8 mouse cellular contexts compared by ENCODE assay signal in the genomic region with DNA sequence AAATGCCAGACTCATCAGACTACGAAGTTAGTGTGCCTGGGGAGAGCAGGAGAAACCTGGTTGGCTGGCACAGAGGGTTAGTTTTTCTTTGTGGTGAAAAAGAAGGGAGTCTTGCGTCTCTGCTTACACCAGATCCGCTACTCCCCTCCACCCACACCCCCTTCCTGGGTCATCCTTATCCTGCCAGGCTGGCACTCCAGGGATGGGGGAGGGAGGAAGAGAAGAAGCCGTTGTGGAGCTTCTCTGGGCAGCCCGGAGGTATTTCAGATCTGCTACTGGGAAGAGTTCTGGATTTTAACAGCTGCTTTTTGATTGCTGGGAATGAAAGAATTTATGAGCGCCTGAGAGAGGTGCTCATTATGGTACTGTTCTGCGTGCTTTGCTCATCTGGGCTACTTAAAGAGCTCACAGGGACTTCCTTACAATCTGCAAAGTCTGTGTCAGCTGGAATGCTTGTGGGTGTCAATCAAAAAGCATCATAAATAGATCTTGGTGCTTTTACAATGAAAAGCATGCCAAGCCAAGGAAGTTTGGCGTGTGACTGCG. TPM values are rescaled to one million over a fixed set of nuclear protein-coding genes. Genes with fewer than 3 reads are reported as not detected.
DNase-seq lines count a peak whose midpoint lies in the region; ATAC-seq and TF ChIP-seq lines count a peak whose summit lies in the region.

No protein-coding gene starts in this region.

- no peak for ATAC-seq in heart, embryonic 16.5 days (replicated peaks; ENCODE audit: extremely low read depth, insufficient read depth, low FRiP score)
- peak; percentile 21; the same call in 1 of the 2 replicates for ATAC-seq in limb, embryonic 14.5 days (ENCODE audit: low FRiP score, low read depth)
- peak; percentile 9; the same call in 1 of the 2 replicates for ATAC-seq in neural tube, embryonic 13.5 days (ENCODE audit: low read depth)

- no peaks in the 10 kb centered on the region for H3K36me3 ChIP-seq in heart, embryonic 16.5 days (ENCODE audit: control insufficient read depth, insufficient read depth)
- H3K36me3 ChIP-seq in limb, embryonic 14.5 days (ENCODE audit: control insufficient read depth, insufficient read depth, low read length): no peaks in the 10 kb centered on the region
- no peaks in the 10 kb centered on the region for H3K36me3 ChIP-seq in neural tube, embryonic 13.5 days

- peak overlapping the region; percentile 86 for H3K4me3 ChIP-seq in heart, embryonic 16.5 days (ENCODE audit: low read length)
- peak overlapping the region; percentile 94 for H3K4me3 ChIP-seq in limb, embryonic 14.5 days (replicated peaks; ENCODE audit: low read length)
- H3K4me3 ChIP-seq in neural tube, embryonic 13.5 days: peak overlapping the region; percentile 85

- H3K4me2 ChIP-seq in heart, embryonic 16.5 days (ENCODE audit: low read depth, low read length): peak overlapping the region; percentile 73
- peak overlapping the region; percentile 89 for H3K4me2 ChIP-seq in limb, embryonic 14.5 days (replicated peaks; ENCODE audit: low read depth, low read length, severe bottlenecking)
- peak overlapping the region; percentile 99 for H3K4me2 ChIP-seq in neural tube, embryonic 13.5 days

- H3K4me1 ChIP-seq in heart, embryonic 16.5 days (ENCODE audit: control insufficient read depth, insufficient read depth, low read length): peaks cover 45% of the 10 kb centered on the region
- H3K4me1 ChIP-seq in limb, embryonic 14.5 days (ENCODE audit: control insufficient read depth, insufficient read depth, low read length): peaks cover 59% of the 10 kb centered on the region
- H3K4me1 ChIP-seq in neural tube, embryonic 13.5 days (replicated peaks): peaks cover 35% of the 10 kb centered on the region

- H3K27ac ChIP-seq in heart, embryonic 16.5 days (ENCODE audit: low read length): peak overlapping the region; percentile 97
- H3K27ac ChIP-seq in limb, embryonic 14.5 days (replicated peaks; ENCODE audit: low read depth, low read length): peak overlapping the region; percentile 88
- H3K27ac ChIP-seq in neural tube, embryonic 13.5 days (replicated peaks): no peak overlapping the region

- H3K9me3 ChIP-seq in heart, embryonic 16.5 days (replicated peaks; ENCODE audit: control insufficient read depth, low read length): no peaks in the 10 kb centered on the region
- no peaks in the 10 kb centered on the region for H3K9me3 ChIP-seq in limb, embryonic 14.5 days (ENCODE audit: control insufficient read depth, low read length)
- H3K9me3 ChIP-seq in neural tube, embryonic 13.5 days: no peaks in the 10 kb centered on the region

- DNase-seq in adrenal gland, postnatal 36 days: peak; percentile 7 to 34
- DNase-seq in adrenal gland, postnatal 25 days: no peak
- peak; percentile 18 for DNase-seq in right cerebral cortex, adult 18-20 months
- DNase-seq in right cerebral cortex, postnatal 36 days (ENCODE audit: low spot score in 2 of 2): no peak
- DNase-seq in limb, embryonic 14.5 days (ENCODE audit: low spot score): peak; percentile 57
- no peak for DNase-seq in thymus, postnatal 36 days

- no peak for TF ChIP-seq POLR2A in limb, embryonic 14.5 days (IDR thresholded peaks at IDR 0.05; ENCODE audit: borderline replicate concordance, extremely low read depth, insufficient read depth, insufficient read length)

- 8% methylated on average over 9 of the region's 9 CpGs for WGBS in heart, embryonic 16.5 days
- WGBS in limb, embryonic 14.5 days: 2% methylated on average over 9 of the region's 9 CpGs
- WGBS in neural tube, embryonic 13.5 days: 8% methylated on average over 9 of the region's 9 CpGs

- H3K27me3 ChIP-seq in heart, embryonic 16.5 days (ENCODE audit: control insufficient read depth, insufficient read depth, low read length): no peaks in the 10 kb centered on the region
- no peaks in the 10 kb centered on the region for H3K27me3 ChIP-seq in limb, embryonic 14.5 days (ENCODE audit: control insufficient read depth, insufficient read depth, low read length)
- peaks cover 13% of the 10 kb centered on the region for H3K27me3 ChIP-seq in neural tube, embryonic 13.5 days

- peak overlapping the region; percentile 97 for H3K9ac ChIP-seq in heart, embryonic 16.5 days (ENCODE audit: low read length)
- peak overlapping the region; percentile 88 for H3K9ac ChIP-seq in limb, embryonic 14.5 days (ENCODE audit: low read depth, low read length, severe bottlenecking)
- peak overlapping the region; percentile 80 for H3K9ac ChIP-seq in neural tube, embryonic 13.5 days

RNA-seq across cellular contexts. Expression of gene Tanc1, which starts 1.7 kb away (rescaled TPM):
- 10 to 100 TPM; 16.4 to 21.1 TPM for total RNA-seq in adrenal gland, postnatal 36 days (2021)
- 20.2 and 20.6 TPM in 2 replicates for total RNA-seq in adrenal gland, postnatal 25 days (2021)
- polyA plus RNA-seq in heart, embryonic 16.5 days (2015; fragmentation: Nextera tagmentation; extraction: Ambion mirVana): 27.3 and 29.1 TPM in 2 replicates
- polyA plus RNA-seq in limb, embryonic 14.5 days (2012; rRNA removed): 23.4 and 24.1 TPM in 2 replicates
- 35.3 and 38.0 TPM in 2 replicates for polyA plus RNA-seq in limb, embryonic 14.5 days (2014; fragmentation: Nextera tagmentation; extraction: Ambion mirVana)
- polyA plus RNA-seq in neural tube, embryonic 13.5 days (2015; fragmentation: Nextera tagmentation; extraction: Ambion mirVana): 9.8 and 10.0 TPM in 2 replicates

Comparison
In these comparisons a context has a peak if more than half of its experiments do, and no peak if none do; other contexts are left out.
1. DNase-seq: peak in adrenal gland, postnatal 36 days (2 of 2), right cerebral cortex, adult 18-20 months (single experiment) and limb, embryonic 14.5 days (single experiment); none in adrenal gland, postnatal 25 days (single experiment), right cerebral cortex, postnatal 36 days (0 of 2) and thymus, postnatal 36 days (0 of 2).
2. Peak in every context shown above with its lines, with median percentiles within 50 percentile points of each other: H3K4me2 ChIP-seq, H3K4me3 ChIP-seq and H3K9ac ChIP-seq.